Mouse (Mus musculus) retina, embryonic 14.5 days (tissue): ENCODE results near the gene Rap1gds1.

Source experiments
- DNase-seq: peaks from one replicate; pipeline ENCODE4 v3.0.0-alpha.2; 2015; ENCODE audit warnings: low spot score

Rap1gds1 gene

GRCm38 (mm10) chr3:138877741-138878140, 197.3 kb downstream of the Rap1gds1 start:
- DNase-seq, result no peak

DNA sequence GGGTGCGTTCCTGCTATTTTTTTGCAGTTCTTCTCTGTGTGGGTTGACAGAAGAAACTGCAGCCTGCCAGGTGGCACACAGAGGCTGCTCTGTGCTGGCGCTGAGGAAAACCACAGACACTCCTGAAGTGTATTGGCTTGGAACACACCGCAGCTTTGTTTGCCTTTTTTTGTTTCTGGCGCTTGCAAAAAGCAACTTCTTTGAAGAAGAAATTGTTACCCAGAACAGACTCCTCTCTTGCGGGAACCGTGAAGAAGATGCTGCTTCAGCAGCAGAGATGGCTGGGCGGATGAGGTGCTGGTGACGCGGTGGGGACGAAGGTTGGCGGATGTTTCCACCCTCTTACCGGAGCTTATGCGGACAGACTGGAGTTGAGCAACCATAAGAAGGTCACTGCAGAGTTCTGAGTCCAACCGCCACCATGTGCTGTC, 198.1 kb downstream of the Rap1gds1 start:
- no peak for DNase-seq

GRCm38 (mm10) chr3:138876418-138876817, 198.6 kb downstream of the Rap1gds1 start:
- no peak for DNase-seq

- no peak for DNase-seq
These were observed 199.1 kb downstream of the Rap1gds1 start for GRCm38 (mm10) chr3:138875936-138876335.
